Mouse (Mus musculus) myocyte (in vitro differentiated cells): ENCODE data around the gene Rpp25l. TPM values are rescaled to one million over a fixed set of nuclear protein-coding genes. Genes with fewer than 3 reads are reported as not detected.

Source experiments
- H3K27me3 ChIP-seq: one replicate; pipeline ENCODE4 v1.6.1; 2011; ENCODE audit not compliant: control insufficient read depth, insufficient read depth, insufficient read length
- H3K36me3 ChIP-seq: one replicate; pipeline ENCODE4 v1.6.1; 2011; ENCODE audit not compliant: control insufficient read depth, insufficient read depth
- H3K4me2 ChIP-seq: one replicate; pipeline ENCODE4 v1.6.1; 2011; ENCODE audit warnings: low read depth, control low read depth
- H3K4me3 ChIP-seq: one replicate; pipeline ENCODE4 v1.5.1; 2011; ENCODE audit warnings: mild to moderate bottlenecking, control low read depth, moderate library complexity
- H3K79me2 ChIP-seq: one replicate; pipeline ENCODE4 v1.6.1; 2011; ENCODE audit not compliant: control insufficient read depth, insufficient read depth
- H3ac ChIP-seq: one replicate; pipeline ENCODE4 v1.6.1; 2011; ENCODE audit not compliant: control insufficient read depth, insufficient read length
- CEBPB ChIP-seq: IDR thresholded peaks from 2 replicates; pipeline ENCODE4 v1.6.1; 2011; ENCODE audit warnings: mild to moderate bottlenecking, moderate library complexity; ENCODE audit not compliant: poor library complexity, insufficient read depth, severe bottlenecking
- E2F4 ChIP-seq: IDR thresholded peaks from one replicate; pipeline ENCODE4 v1.6.1; 2011; ENCODE audit warnings: mild to moderate bottlenecking, control low read depth, moderate library complexity; ENCODE audit not compliant: insufficient read depth
- MAX ChIP-seq: IDR thresholded peaks from one replicate; pipeline ENCODE4 v1.6.1; 2011; ENCODE audit warnings: low read depth, mild to moderate bottlenecking, control low read depth
- MYOD1 ChIP-seq, 3 experiments: IDR thresholded peaks; one replicate each; pipeline ENCODE4 v1.6.1; 2011; ENCODE audit warnings: control low read depth in 2 of 3, low read depth in 2 of 3, mild to moderate bottlenecking in 2 of 3, moderate library complexity in 1 of 3; ENCODE audit not compliant: insufficient read length in 2 of 3, control insufficient read depth in 1 of 3
- MYOG ChIP-seq, 3 experiments: IDR thresholded peaks; one replicate each; pipeline ENCODE4 v1.6.1; 2011; ENCODE audit warnings: control low read depth in 2 of 3, low read depth in 2 of 3, mild to moderate bottlenecking in 2 of 3; ENCODE audit not compliant: insufficient read length in 2 of 3, control insufficient read depth in 1 of 3, insufficient read depth in 1 of 3
- POLR2A ChIP-seq: IDR thresholded peaks from one replicate; pipeline ENCODE4 v1.6.1; 2011; ENCODE audit warnings: low read depth, mild to moderate bottlenecking, control low read depth, moderate library complexity; ENCODE audit not compliant: insufficient read length
- POLR2AphosphoS2 ChIP-seq: IDR thresholded peaks from one replicate; pipeline ENCODE4 v1.6.1; 2011; ENCODE audit warnings: low read depth, control low read depth; ENCODE audit not compliant: insufficient read length
- REST ChIP-seq: IDR thresholded peaks from one replicate; pipeline ENCODE4 v1.6.1; 2011; ENCODE audit warnings: mild to moderate bottlenecking, control low read depth, moderate library complexity; ENCODE audit not compliant: insufficient read depth, insufficient read length
- SRF ChIP-seq: IDR thresholded peaks from one replicate; pipeline ENCODE4 v1.6.1; 2011; ENCODE audit warnings: low read depth; ENCODE audit not compliant: control insufficient read depth, insufficient read length
- TCF12 ChIP-seq: IDR thresholded peaks from one replicate; pipeline ENCODE4 v1.6.1; 2011; ENCODE audit warnings: mild to moderate bottlenecking, control low read depth; ENCODE audit not compliant: poor library complexity, insufficient read depth, severe bottlenecking
- TCF3 ChIP-seq: IDR thresholded peaks from one replicate; pipeline ENCODE4 v1.6.1; 2011; ENCODE audit warnings: low read depth, control low read depth; ENCODE audit not compliant: insufficient read length
- USF1 ChIP-seq: IDR thresholded peaks from one replicate; pipeline ENCODE4 v1.6.1; 2011; ENCODE audit warnings: low read depth, mild to moderate bottlenecking, control low read depth, moderate library complexity
- polyA plus RNA-seq: library from polyadenylated mRNA; unstranded; fragments of >200 nt; fragmentation: generic; extraction: Trizol; gene quantifications from one replicate; pipeline ENCODE4 v1.2.1, GENCODE M21; 2012; ENCODE audit warnings: missing spikeins

Gene Rpp25l
- polyA plus RNA-seq, 1 experiment, result 43.8 TPM

DNA sequence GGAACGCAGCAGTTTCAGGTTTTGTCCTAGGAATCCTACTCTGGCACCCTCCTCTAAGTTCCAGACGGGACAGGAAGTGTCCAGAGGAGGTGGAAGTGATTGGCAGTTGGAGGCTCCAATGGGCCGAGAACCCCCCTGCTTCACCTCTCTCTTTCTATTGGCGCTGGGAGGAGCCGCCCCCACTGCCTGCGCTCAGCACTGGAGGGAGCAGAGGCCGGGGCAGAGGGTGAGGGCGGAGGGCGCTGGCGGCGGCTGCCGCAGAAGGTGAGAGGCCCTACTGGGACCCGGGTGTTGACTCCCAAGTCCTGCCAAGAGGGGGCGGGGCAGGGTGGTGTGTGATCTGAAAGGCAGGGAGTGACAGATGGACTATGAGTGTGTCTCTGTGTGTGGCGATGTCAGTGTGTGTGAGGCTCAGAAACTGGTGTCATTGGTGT, 47.0 kb upstream of the Rpp25l start:
- H3K27me3 ChIP-seq, result peaks cover 10% of the 10 kb centered on the region
- H3ac ChIP-seq, result no peak overlapping the region
- H3K36me3 ChIP-seq, result no peaks in the 10 kb centered on the region
- no peaks in the 10 kb centered on the region for H3K79me2 ChIP-seq
- H3K4me3 ChIP-seq, result no peak overlapping the region
- TF ChIP-seq USF1 (no peak), REST (no peak), MAX (no peak), CEBPB (no peak), SRF (no peak)
- H3K4me2 ChIP-seq, result peak overlapping the region; percentile 63

DNA sequence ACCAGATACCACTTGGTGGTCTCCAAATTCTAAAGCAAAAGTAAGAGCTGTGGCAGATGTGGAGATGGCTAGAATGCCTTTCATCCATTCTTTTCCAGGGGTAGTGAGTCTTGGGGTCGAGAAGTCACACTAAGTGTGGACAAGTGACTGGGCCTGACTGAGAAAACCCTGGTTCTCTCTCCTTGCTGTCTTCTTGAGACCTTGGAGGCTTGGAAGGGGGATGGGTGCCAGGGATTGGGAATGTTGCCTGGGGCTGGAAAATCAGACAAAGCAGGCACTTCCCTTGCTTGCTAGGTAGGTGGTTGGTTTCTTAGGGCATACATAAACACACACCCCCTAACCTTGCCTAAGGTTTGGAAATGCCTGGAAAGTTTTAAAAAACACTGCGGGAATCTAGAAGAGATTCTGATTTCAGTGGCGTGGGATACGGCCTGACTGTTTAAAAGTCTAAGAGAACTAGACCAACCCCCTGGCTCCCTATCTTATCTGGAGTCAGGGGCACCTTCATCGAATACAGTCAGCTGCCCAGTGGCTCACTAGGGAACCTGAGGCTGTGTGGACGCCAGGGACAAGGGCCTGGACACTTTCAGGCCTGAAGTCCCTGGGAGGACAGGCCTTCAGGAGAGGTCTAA, 46.4 kb upstream of the Rpp25l start:
- no peak for TF ChIP-seq SRF
- TF ChIP-seq TCF3, result no peak
- TF ChIP-seq MYOG (IDR thresholded peaks at IDR 0.05; ENCODE audit: control insufficient read depth in 1 of 3, insufficient read depth in 1 of 3, insufficient read length in 2 of 3, low read depth in 2 of 3), result no peak
- no peak for TF ChIP-seq POLR2AphosphoS2
- no peak for TF ChIP-seq POLR2A
- no peak for TF ChIP-seq CEBPB
- TF ChIP-seq MYOD1 (IDR thresholded peaks at IDR 0.05; ENCODE audit: control insufficient read depth in 1 of 3, insufficient read length in 2 of 3, low read depth in 2 of 3), result no peak
- no peak for TF ChIP-seq TCF12
- no peak for TF ChIP-seq E2F4
- no peak for TF ChIP-seq MAX
- no peak for TF ChIP-seq REST
- TF ChIP-seq USF1, result no peak
- H3K27me3 ChIP-seq, result peaks cover 10% of the 10 kb centered on the region
- H3K79me2 ChIP-seq, result no peaks in the 10 kb centered on the region
- no peak overlapping the region for H3K4me3 ChIP-seq
- H3K36me3 ChIP-seq, result no peaks in the 10 kb centered on the region
- peak overlapping the region; percentile 10 for H3K4me2 ChIP-seq
- H3ac ChIP-seq, result no peak overlapping the region

DNA sequence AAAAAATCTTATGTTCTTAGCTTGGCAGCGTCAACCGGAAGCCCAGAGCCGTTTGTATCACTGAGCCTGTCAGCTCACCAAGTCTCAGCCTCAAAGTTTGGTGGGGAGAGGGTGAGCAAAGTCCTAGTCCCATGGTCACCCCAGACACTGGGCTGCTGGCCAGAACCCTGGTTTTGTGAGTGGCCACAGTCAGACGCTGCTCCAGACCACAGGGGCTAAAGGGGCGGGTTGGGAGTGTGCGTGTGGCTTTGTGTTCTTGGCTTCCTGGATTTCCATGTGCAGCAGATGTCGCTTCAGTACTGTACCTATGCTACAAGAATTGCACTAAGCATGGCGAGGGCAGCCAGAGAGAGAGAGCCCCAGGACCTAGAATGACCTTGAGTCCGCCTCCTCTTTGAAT, 45.9 kb upstream of the Rpp25l start:
- peak in 1 of 3 experiments; percentile 35 for TF ChIP-seq MYOG (IDR thresholded peaks at IDR 0.05; ENCODE audit: control insufficient read depth in 1 of 3, insufficient read depth in 1 of 3, insufficient read length in 2 of 3, low read depth in 2 of 3)
- TF ChIP-seq USF1, result no peak
- TF ChIP-seq SRF, result no peak
- TF ChIP-seq TCF12, result no peak
- no peak for TF ChIP-seq CEBPB
- TF ChIP-seq TCF3, result no peak
- TF ChIP-seq POLR2A, result no peak
- no peak for TF ChIP-seq POLR2AphosphoS2
- H3K4me3 ChIP-seq, result no peak overlapping the region
- no peaks in the 10 kb centered on the region for H3K36me3 ChIP-seq
- no peak overlapping the region for H3ac ChIP-seq
- no peak overlapping the region for H3K4me2 ChIP-seq
- peaks cover 10% of the 10 kb centered on the region for H3K27me3 ChIP-seq
- no peaks in the 10 kb centered on the region for H3K79me2 ChIP-seq

DNA sequence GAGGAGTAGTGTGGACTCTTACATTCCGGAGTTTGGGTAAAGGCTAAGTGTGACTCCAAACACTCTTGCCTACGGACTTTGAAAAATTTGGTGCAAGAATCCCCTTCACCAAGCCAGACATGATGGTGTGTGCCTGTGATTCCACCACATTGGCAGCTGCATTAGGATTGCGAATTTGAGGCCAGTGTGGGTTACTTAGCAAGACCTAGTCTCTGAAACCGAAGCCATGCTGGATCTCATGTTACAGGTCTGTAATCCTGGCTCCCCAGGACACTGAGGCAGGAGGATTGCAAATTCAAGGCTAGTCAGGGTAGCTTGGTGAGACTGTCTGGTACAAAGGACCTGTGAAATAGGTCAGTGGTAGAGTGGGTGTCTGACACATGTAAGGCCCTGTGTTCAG, 45.4 kb upstream of the Rpp25l start:
- no peak for TF ChIP-seq REST
- no peak for TF ChIP-seq TCF3
- TF ChIP-seq POLR2AphosphoS2, result no peak
- TF ChIP-seq MYOG (IDR thresholded peaks at IDR 0.05; ENCODE audit: control insufficient read depth in 1 of 3, insufficient read depth in 1 of 3, insufficient read length in 2 of 3, low read depth in 2 of 3), result no peak
- TF ChIP-seq USF1, result no peak
- TF ChIP-seq SRF, result no peak
- TF ChIP-seq POLR2A, result no peak
- no peak for TF ChIP-seq E2F4
- TF ChIP-seq MYOD1 (IDR thresholded peaks at IDR 0.05; ENCODE audit: control insufficient read depth in 1 of 3, insufficient read length in 2 of 3, low read depth in 2 of 3), result no peak
- no peak for TF ChIP-seq TCF12
- TF ChIP-seq MAX, result no peak
- TF ChIP-seq CEBPB, result no peak
- Histone ChIP-seq H3ac (no peak overlapping the region), H3K36me3 (no peaks in the 10 kb centered on the region), H3K4me2 (no peak overlapping the region), H3K27me3 (peaks cover 10% of the 10 kb centered on the region), H3K79me2 (no peaks in the 10 kb centered on the region), H3K4me3 (no peak overlapping the region)

DNA sequence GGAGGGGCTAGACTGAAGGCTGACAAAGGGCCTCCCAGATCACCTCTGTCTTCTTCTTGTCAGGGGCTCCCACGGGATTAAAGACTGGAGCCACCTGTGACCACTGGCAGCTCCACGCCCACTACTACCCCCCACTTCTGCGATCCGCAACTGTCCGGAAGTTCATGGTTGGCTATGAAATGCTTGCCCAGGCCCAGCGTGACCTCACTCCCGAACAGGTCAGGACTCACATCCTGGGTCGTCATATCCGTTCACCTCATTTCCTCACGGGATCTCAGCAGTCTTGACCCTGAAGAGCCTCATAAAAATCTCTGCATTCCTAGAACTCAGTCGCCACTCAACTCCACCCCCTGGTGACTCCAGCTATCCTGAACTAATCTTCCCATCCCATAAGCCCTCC, 44.7 kb upstream of the Rpp25l start:
- H3K4me2 ChIP-seq, result no peak overlapping the region
- no peaks in the 10 kb centered on the region for H3K79me2 ChIP-seq
- H3K36me3 ChIP-seq, result no peaks in the 10 kb centered on the region
- H3K4me3 ChIP-seq, result no peak overlapping the region
- no peak overlapping the region for H3ac ChIP-seq
- TF ChIP-seq SRF (no peak), TCF12 (no peak), REST (no peak), CEBPB (no peak), MYOD1 (IDR thresholded peaks at IDR 0.05; ENCODE audit: control insufficient read depth in 1 of 3, insufficient read length in 2 of 3, low read depth in 2 of 3) (no peak), USF1 (no peak)
- peaks cover 10% of the 10 kb centered on the region for H3K27me3 ChIP-seq
